Mouse (Mus musculus) midbrain, postnatal 0 days (tissue): ENCODE data around the gene Trpv5. TPM values are rescaled to one million over a fixed set of nuclear protein-coding genes. Genes with fewer than 3 reads are reported as not detected.

Experiments
- ATAC-seq: fragments of 200-750 bp; cut with Nextera tagmentation; 2 replicates; pipeline ENCODE4 v1.8.0; 2017; ENCODE audit warnings: moderate number of reproducible peaks, mild to moderate bottlenecking, moderate TSS enrichment, moderate library complexity; ENCODE audit not compliant: low FRiP score
- DNase-seq: peaks from one replicate; pipeline ENCODE4 v3.0.0-alpha.2; 2015; ENCODE audit warnings: low spot score
- H3K27ac ChIP-seq: fragments of 300-500 bp; sonication (generic); 2 replicates; pipeline ENCODE4 v1.5.1; 2014; ENCODE audit warnings: low read depth, mild to moderate bottlenecking, low read length, mixed read lengths
- H3K27me3 ChIP-seq: fragments of 300-500 bp; sonication (generic); 2 replicates; pipeline ENCODE4 v1.6.1; 2014; ENCODE audit warnings: low read length, control low read depth, mixed read lengths; ENCODE audit not compliant: insufficient read depth
- H3K36me3 ChIP-seq: fragments of 300-500 bp; sonication (generic); 2 replicates; pipeline ENCODE4 v1.6.1; 2014; ENCODE audit warnings: low read length, control low read depth, mixed read lengths; ENCODE audit not compliant: insufficient read depth
- H3K4me1 ChIP-seq: fragments of 300-500 bp; sonication (generic); 2 replicates; pipeline ENCODE4 v1.6.1; 2014; ENCODE audit warnings: mild to moderate bottlenecking, control low read depth, antibody characterized with exemption, low read length, mixed read lengths; ENCODE audit not compliant: insufficient read depth
- H3K4me2 ChIP-seq: fragments of 300-500 bp; sonication (generic); 2 replicates; pipeline ENCODE4 v1.6.1; 2014; ENCODE audit warnings: low read depth, mild to moderate bottlenecking, low read length, mixed read lengths; ENCODE audit not compliant: poor library complexity, severe bottlenecking
- H3K4me3 ChIP-seq: fragments of 300-500 bp; sonication (generic); 2 replicates; pipeline ENCODE4 v1.5.1; 2014; ENCODE audit warnings: low read depth, mild to moderate bottlenecking, low read length, moderate library complexity
- H3K9ac ChIP-seq: fragments of 300-500 bp; sonication (generic); replicated peaks from 2 replicates; pipeline ENCODE4 v1.6.1; 2014; ENCODE audit warnings: mild to moderate bottlenecking, low read length, moderate library complexity, mixed read lengths; ENCODE audit not compliant: poor library complexity, severe bottlenecking
- H3K9me3 ChIP-seq: fragments of 300-500 bp; sonication (generic); 2 replicates; pipeline ENCODE4 v1.6.1; 2016; ENCODE audit warnings: low read length, control low read depth
- CTCF ChIP-seq: IDR thresholded peaks from 2 replicates; pipeline ENCODE4 v1.5.1; 2016; ENCODE audit warnings: antibody characterized with exemption, mild to moderate bottlenecking
- WGBS: fragments of 180-500 bp; shearing (Covaris S2); extraction: QIAGEN DNeasy Blood & Tissue Kit; methylation state at CpG from one replicate; pipeline ENCODE4 v1.1.7; 2014; 5-methylcytosine and 5-hydroxymethylcytosine counted together
- polyA plus RNA-seq: library from polyadenylated mRNA; unstranded; fragments of >200 nt; fragmentation: Nextera tagmentation; extraction: Ambion mirVana; gene quantifications from 2 replicates; pipeline ENCODE4 v1.2.1, GENCODE M21; 2015
- total RNA-seq: library from RNA; depleted of rRNA; stranded (reverse); fragments of >200 nt; gene quantifications from 2 replicates; pipeline ENCODE4 v1.2.3, GENCODE M21; 2014

The Trpv5 gene
- total and polyA plus RNA-seq, 2 experiments from 2014 or later: not detected

- DNase-seq (no peak), ATAC-seq (no peak)
- Histone ChIP-seq H3K4me3 (no peak within 1 kb of the TSS), H3K27me3 (no peaks in the 10 kb centered on the region), H3K9ac (no peak within 1 kb of the TSS), H3K9me3 (no peaks in the 10 kb centered on the region), H3K27ac (no peak within 1 kb of the TSS), H3K4me2 (no peak within 1 kb of the TSS), H3K4me1 (no peaks in the 10 kb centered on the region), H3K36me3 (no peaks in the 10 kb centered on the region)
- TF ChIP-seq CTCF: no peak
- WGBS: 97% methylated on average over 2 of the region's 2 CpGs
Measured at GRCm38 (mm10) chr6:41684131-41684530, 3.6 kb upstream of the Trpv5 start, which contains the start of gene Llcfc1. TSS of gene Llcfc1 (plus strand) at chr6:41684431.

GRCm38 (mm10) chr6:41681656-41682055, 1.1 kb upstream of the Trpv5 start:
- Histone ChIP-seq H3K9me3 (no peaks in the 10 kb centered on the region), H3K27me3 (no peaks in the 10 kb centered on the region), H3K36me3 (no peaks in the 10 kb centered on the region), H3K4me1 (no peaks in the 10 kb centered on the region), H3K27ac (no peak overlapping the region), H3K4me3 (no peak overlapping the region), H3K4me2 (no peak overlapping the region), H3K9ac (no peak overlapping the region)
- WGBS: 82% methylated on average over 5 of the region's 5 CpGs
- no peak for TF ChIP-seq CTCF
- DNase-seq (no peak), ATAC-seq (no peak)

GRCm38 (mm10) chr6:41676530-41676929, 4.0 kb downstream of the Trpv5 start:
- H3K9ac ChIP-seq: no peak overlapping the region
- no peak overlapping the region for H3K27ac ChIP-seq
- H3K4me2 ChIP-seq: no peak overlapping the region
- no peak for ATAC-seq
- no peaks in the 10 kb centered on the region for H3K27me3 ChIP-seq
- no peak for DNase-seq
- WGBS: 88% methylated on average over 2 of the region's 2 CpGs
- H3K4me3 ChIP-seq: no peak overlapping the region
- no peaks in the 10 kb centered on the region for H3K4me1 ChIP-seq
- TF ChIP-seq CTCF: no peak
- H3K9me3 ChIP-seq: no peaks in the 10 kb centered on the region
- no peaks in the 10 kb centered on the region for H3K36me3 ChIP-seq

- Histone ChIP-seq H3K27ac (no peak overlapping the region), H3K27me3 (no peaks in the 10 kb centered on the region), H3K4me2 (no peak overlapping the region), H3K4me1 (no peaks in the 10 kb centered on the region), H3K9ac (no peak overlapping the region), H3K4me3 (no peak overlapping the region), H3K36me3 (no peaks in the 10 kb centered on the region), H3K9me3 (no peaks in the 10 kb centered on the region)
- ATAC-seq (no peak), DNase-seq (peak; percentile 2)
- TF ChIP-seq CTCF: peak; percentile 42
- 34% methylated on average over 2 of the region's 2 CpGs for WGBS
Measured at GRCm38 (mm10) chr6:41662320-41662719, 18.2 kb downstream of the Trpv5 start.

- H3K27ac ChIP-seq: no peak overlapping the region
- H3K9ac ChIP-seq: no peak overlapping the region
- no peaks in the 10 kb centered on the region for H3K9me3 ChIP-seq
- ATAC-seq (no peak), DNase-seq (no peak)
- H3K4me1 ChIP-seq: no peaks in the 10 kb centered on the region
- no peak overlapping the region for H3K4me3 ChIP-seq
- no peak overlapping the region for H3K4me2 ChIP-seq
- no peaks in the 10 kb centered on the region for H3K36me3 ChIP-seq
- TF ChIP-seq CTCF: no peak
- 76% methylated on average over 1 of the region's 1 CpGs for WGBS
- no peaks in the 10 kb centered on the region for H3K27me3 ChIP-seq
Measured at GRCm38 (mm10) chr6:41658487-41658886, 22.1 kb downstream of the Trpv5 start.

GRCm38 (mm10) chr6:41654648-41655047, 25.9 kb downstream of the Trpv5 start:
- Histone ChIP-seq H3K27me3 (no peaks in the 10 kb centered on the region), H3K9me3 (no peaks in the 10 kb centered on the region), H3K4me2 (no peak overlapping the region), H3K4me3 (no peak overlapping the region), H3K4me1 (no peaks in the 10 kb centered on the region), H3K27ac (no peak overlapping the region), H3K9ac (no peak overlapping the region), H3K36me3 (no peaks in the 10 kb centered on the region)
- 89% methylated on average over 8 of the region's 8 CpGs for WGBS
- DNase-seq (no peak), ATAC-seq (no peak)
- no peak for TF ChIP-seq CTCF
